Mouse (Mus musculus) B cell, adult 67 days (primary cell): ENCODE measurements around the gene Elmo1. TPM values are rescaled to one million over a fixed set of nuclear protein-coding genes. Genes with fewer than 3 reads are reported as not detected.

Source experiments
- total RNA-seq, 2 experiments: library from RNA; stranded (reverse); gene quantifications; 4 replicates each; pipeline ENCODE4 v1.2.4; 2023

Elmo1 gene
- total RNA-seq, result 100 to 1,000 TPM; 144 to 148 TPM

GRCm38 (mm10) chr13:20090133-20090710 is at the start of gene Elmo1:
Gene Elmo1 (plus strand): TSS chr13:20090596.

